In the genomic region with DNA sequence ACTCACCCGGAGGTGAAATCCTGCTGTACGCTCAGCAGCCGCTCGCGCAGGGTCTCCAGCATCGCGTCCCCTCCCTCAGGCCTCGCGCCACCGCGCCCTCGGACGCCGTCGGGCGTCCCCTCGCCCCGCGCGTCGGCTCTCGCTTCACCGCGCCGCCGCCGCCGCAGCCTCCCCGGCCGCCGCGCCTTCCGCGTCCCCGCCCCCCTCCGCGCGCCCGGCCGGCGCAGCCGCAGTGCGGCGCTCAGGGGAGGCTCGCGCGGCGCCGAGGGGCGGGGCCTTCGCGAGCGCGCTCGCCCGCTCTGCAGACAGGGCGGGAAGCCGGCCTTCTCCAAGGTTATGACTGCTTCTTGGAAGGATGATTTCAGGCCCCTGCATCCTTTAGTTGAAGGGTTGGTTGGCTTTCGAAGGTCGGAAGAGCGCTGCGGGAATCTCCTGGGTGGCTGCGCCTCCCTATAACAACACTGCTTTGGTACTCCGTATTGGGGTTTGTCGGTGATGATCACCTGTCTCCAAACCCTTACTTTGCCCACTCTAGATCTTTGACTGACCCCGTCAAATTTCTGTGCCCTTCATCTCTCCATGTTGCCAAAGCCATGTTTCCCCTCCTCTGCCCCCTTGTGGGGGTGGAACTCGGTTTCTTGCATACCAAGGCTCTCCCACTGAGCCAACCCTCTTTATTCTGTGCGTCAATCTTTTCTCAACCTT, we compare ENCODE assay signal across 8 mouse cellular contexts. TPM values are rescaled to one million over a fixed set of nuclear protein-coding genes. Genes with fewer than 3 reads are reported as not detected.
DNase-seq lines count a peak whose midpoint lies in the region; ATAC-seq lines count a peak whose summit lies in the region.

Gene Dtnbp1, minus strand, starts transcription at position 237 of the 705 bp plus-strand sequence.

- H3K36me3 ChIP-seq in hindbrain, embryonic 10.5 days, result peaks cover 7% of the 10 kb centered on the region

- H3K27ac ChIP-seq in hindbrain, embryonic 10.5 days, result peak within 1 kb of the TSS; percentile 95

- ATAC-seq in frontal cortex, adult (ENCODE audit: low TSS enrichment), result peak; percentile 82

- H3K4me3 ChIP-seq in hindbrain, embryonic 10.5 days, result peak within 1 kb of the TSS; percentile 87

- peaks cover 28% of the 10 kb centered on the region for H3K4me1 ChIP-seq in hindbrain, embryonic 10.5 days (replicated peaks)

- DNase-seq in MN1 (ENCODE audit: low spot score), result peak; percentile 79
- peak; percentile 74 for DNase-seq in cerebellum, adult 8-10 months
- peak; percentile 66 for DNase-seq in hindbrain, embryonic 10.5 days (ENCODE audit: low spot score)
- peak; percentile 53 to 57 for DNase-seq in layer of hippocampus, postnatal 14 days (ENCODE audit: low spot score in 2 of 2)
- peak; percentile 80 for DNase-seq in lung, postnatal 14 days
- peak; percentile 67 for DNase-seq in retina, adult 2 months (ENCODE audit: low read depth, low spot score)
- DNase-seq in thymus, postnatal 36 days, result peak; percentile 79 to 82

- WGBS in hindbrain, embryonic 10.5 days, result under 1% methylated on average over 68 of the region's 68 CpGs

- no peaks in the 10 kb centered on the region for H3K27me3 ChIP-seq in hindbrain, embryonic 10.5 days (ENCODE audit: insufficient read depth, poor library complexity, severe bottlenecking)

- 0 out of 2 replicates have a peak, but pooled peaks cover 3% of the 10 kb centered on the region for H3K9me3 ChIP-seq in hindbrain, embryonic 10.5 days

RNA-seq across cellular contexts. Expression of gene Dtnbp1, which starts in this region (rescaled TPM):
- 80.7 and 85.4 TPM in 2 replicates for polyA plus RNA-seq in hindbrain, embryonic 10.5 days (2016; fragmentation: Nextera tagmentation; extraction: Ambion mirVana)
- total RNA-seq in layer of hippocampus, postnatal 14 days (2021), result 10 to 100 TPM; 72.4 to 75.9 TPM

Comparison
In these comparisons a context has a peak if more than half of its experiments do, and no peak if none do; other contexts are left out.
1. Peak in every context shown above with its lines: DNase-seq, ATAC-seq, H3K4me3 ChIP-seq and H3K27ac ChIP-seq.